Mouse (Mus musculus): ENCODE results near the gene Hoxc11.

Hoxc11 gene

GRCm38 (mm10) chr15:102936279-102936972 is 17.8 kb upstream of the Hoxc11 start, which contains the start of gene Hoxc12:
TSS of gene Hoxc12 (plus strand) at chr15:102936757.
- DNase-seq (ENCODE audit: low read depth, low spot score), result no peak

- DNase-seq (ENCODE audit: low read depth, low spot score), result no peak
Measured at GRCm38 (mm10) chr15:102937036-102937666, 17.1 kb upstream of the Hoxc11 start.

DNA sequence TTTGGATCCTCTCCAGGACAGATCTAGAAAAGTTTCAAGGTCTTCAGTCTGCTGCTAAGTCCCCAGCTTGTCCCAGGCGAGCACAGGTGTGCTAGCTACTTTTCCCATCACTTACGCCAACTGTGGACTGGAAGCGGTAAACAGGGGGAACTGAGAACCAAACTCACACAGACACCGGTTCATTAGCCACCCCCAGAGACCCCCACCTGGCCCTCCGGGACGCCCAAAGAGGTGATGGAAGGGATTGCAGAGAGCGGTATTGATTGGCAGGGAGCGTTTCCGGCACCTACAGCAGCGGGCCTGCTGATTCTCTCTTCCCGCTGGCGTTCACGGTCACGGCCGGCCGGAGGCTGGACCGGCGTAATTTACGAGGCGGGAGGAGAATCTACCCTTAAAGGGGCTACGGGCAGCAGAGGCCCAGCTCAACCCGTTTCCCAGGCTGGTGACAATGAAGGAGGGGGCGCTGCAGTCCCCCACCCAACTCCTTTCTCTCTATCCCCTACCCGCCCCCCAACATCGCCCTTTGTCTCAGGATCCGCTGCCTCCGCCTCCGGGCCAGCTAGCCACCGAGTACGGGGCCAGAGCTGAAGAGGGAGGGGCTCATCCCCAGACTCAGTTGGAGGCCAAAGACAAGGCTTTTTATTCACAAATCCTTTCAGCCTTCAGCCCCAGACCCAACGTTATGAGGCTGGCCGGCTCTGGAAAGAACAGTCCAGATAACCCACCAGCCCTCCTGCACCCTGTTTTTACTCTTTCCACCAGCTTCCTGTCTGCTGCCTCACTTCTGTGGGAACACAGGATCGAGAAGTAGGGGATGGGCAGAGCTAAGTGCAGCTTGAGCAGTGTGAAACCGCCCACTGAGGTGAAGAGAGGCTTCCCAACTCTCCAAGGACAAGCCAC is 14.7 kb upstream of the Hoxc11 start:
- no peak for DNase-seq (ENCODE audit: low read depth, low spot score)

GRCm38 (mm10) chr15:102942739-102943467 is 11.3 kb upstream of the Hoxc11 start:
- DNase-seq (ENCODE audit: low read depth, low spot score), result no peak

GRCm38 (mm10) chr15:102943468-102943813 is 10.8 kb upstream of the Hoxc11 start:
- no peak for DNase-seq (ENCODE audit: low read depth, low spot score)

DNA sequence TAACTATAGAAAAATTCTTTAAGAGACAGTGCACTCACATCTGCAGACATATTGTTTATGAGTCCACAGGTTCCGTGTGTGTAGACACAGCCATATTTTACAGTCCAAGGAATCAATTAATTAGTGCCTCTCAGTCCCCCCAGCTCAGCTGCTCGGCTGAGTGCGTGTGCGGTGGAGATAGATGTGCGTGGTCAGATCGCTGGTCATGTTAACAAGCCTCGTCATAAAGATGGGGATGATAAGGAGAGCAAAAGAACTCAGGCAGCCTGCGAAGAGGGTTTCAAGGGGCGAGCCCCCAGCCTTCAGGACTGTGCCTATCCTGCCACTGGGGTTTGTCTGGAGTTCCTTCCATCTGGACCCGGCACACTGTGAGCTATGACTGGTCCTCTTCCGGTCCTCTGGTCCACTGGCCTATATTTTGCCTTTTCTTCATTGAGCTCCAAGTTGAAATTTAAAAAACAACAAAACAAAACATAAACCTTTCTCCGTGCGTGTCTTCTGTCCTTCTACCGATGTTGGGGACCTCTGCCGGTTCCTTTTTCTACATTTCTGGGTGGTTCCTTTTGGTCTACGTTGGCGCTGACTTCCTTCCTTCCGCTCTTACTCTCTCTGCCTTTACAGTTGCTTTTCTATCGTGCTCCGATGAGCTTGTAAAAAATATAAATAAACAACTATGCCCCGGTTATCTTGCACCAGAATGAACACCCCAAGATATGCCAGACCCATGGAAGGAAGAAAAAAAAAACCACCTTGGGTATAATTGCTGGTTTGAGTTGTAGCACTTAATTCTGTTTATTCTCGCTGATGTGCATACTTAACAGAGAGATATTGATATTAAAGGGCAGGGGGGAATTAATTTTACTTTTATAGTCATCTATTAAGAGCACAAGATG is 8.8 kb upstream of the Hoxc11 start:
- DNase-seq (ENCODE audit: low read depth, low spot score), result no peak

- no peak for DNase-seq (ENCODE audit: low read depth, low spot score)
Measured at GRCm38 (mm10) chr15:102947276-102947675, 7.0 kb upstream of the Hoxc11 start.

DNA sequence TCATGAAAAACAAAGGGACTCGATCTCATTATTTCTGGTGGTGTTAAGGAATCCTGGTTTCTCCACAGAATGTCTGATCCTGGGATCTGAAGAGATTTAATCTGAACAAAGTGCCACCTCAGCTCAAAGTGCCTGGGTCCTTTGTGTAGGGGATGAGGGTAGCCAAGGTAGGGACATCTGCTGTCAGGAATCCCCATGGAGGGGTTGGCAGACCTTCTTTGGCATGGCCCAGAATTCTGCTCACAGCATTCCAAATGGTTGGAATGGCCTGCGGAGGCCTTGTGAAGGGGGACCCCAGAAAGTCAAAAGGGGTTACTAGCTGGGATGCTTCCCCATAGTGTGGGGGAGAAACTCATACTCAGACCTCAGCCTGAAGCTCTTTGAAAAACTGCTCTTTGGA is 5.4 kb upstream of the Hoxc11 start:
- no peak for DNase-seq (ENCODE audit: low read depth, low spot score)

DNA sequence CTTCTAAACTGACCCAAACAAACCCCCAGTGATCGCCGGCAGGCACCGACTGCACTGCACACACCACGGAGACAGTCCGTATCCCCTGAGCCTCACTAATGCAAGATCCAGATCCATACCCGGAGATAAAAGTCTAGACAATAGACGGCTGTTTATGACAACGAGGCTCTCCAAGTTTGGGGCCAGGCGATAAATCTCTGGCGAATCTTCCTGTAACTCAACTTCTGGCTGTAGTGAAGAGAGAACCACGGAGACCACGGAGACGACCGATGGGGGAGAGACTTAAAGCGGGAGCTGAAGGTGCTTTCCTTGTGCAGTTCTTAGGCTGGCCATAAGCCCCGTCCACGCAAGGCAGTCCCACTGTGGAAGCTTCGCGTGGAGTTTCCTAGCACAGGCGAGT is 4.5 kb upstream of the Hoxc11 start:
- no peak for DNase-seq (ENCODE audit: low read depth, low spot score)

DNA sequence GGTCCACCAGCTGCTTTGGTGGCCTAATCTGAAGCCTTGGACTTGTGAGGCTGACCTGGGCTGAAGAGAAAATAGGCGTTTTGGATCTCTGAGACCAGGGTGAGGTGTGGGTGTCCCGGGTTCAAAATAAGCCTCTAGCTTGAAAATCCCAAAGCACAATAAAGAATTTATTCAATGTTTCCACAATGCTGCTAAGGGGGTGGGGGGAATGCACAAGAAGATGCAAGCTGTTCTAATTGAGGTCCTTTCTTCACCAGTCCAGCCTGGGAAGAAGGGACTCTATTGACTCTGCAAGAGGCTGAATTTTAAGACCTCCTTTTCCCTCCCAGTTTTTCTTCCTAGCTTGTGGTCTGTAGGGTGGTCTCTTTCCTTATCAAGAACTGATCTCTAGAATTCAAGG is 3.4 kb upstream of the Hoxc11 start:
- DNase-seq (ENCODE audit: low read depth, low spot score), result no peak

DNA sequence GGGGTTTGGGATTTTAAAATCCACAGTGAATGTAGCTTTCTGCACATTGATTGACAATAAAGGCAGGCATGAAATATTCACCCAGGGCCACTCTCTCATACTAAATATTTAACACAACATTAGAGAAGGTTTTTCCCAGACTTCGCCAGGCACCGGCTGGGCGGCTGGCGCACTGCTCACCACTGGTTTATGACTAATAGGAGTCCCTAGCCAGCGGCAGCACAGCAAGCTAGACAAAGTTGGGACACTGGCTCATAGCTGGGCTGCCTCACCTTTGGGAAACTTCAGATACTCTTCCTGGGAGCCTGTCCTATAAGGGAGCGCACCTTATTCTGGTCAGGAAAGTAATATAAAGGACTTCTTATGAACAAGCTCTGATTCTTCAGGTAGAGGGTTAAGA is 666 bp upstream of the Hoxc11 start:
- DNase-seq (ENCODE audit: low read depth, low spot score), result no peak

DNA sequence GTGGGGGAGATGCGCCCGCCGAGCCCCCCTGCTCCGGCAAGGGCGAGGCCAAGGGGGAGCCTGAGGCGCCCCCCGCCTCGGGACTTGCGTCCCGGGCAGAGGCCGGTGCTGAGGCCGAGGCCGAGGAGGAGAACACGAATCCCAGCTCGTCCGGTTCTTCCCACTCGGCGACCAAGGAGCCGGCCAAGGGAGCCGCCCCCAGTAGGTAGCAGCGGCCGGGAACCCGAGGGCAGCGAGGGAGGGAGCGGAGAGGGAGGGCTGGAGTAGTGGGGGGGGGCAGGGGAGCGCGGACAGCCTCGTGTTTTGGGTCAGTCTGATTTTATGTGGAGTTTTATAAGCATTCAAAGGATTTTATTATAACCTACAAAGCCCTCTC is 768 bp downstream of the Hoxc11 start:
- no peak for DNase-seq (ENCODE audit: low read depth, low spot score)

DNA sequence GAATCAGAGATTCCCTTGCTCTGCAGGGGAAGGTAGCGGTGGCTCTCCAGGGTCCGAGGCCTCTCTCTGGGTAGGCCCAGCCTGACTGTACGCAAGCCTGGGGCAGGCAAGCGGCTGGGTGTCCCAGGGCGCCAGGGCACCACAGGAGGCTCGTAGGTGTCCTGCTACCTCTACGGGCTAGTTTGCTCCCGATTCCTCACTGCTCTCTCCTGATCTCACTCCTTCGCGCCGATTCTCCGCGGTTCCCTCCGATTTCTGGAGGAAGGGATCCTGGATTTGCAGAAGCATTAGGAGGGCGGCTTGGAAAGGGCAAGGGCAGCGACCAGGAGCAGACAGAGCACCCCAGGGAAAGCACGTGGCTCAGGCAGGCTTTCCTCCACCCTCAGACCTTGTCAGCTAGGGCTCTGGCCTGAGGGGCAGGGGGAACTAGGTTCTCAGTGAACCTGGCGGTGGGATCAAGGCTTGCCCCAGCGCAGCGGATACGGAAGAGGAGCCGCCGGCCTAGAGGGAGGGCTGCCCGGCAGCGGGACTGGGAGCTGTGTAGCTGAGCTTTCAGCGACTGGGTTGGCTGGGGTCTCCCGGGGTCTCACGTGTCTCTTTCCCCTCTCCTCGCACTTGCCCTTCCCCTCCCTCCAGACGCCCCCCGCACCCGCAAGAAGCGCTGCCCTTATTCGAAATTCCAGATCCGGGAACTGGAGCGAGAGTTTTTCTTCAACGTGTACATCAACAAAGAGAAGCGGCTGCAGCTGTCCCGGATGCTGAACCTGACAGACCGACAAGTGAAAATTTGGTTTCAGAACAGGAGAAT is 1.8 kb downstream of the Hoxc11 start:
- DNase-seq (ENCODE audit: low read depth, low spot score), result no peak

DNA sequence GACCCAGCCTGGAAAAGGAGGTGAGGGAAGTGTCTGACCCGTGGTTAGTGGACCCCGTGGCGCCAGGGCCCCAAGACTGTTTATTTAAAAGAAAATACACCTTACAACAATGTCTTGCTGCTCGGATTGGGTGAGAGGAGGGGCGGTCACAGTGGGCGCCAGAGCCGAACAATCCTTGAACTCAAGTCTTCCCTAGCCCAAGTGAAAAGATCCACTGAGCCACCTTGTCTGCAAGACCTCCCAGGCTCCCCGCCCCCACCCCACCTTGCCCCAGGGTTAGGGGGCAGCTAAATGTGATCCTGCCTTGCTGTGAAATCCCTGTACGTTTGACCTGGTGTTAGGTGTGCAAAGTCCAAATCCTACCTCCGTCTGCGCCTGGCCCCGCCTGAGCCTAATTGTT is 2.7 kb downstream of the Hoxc11 start:
- no peak for DNase-seq (ENCODE audit: low read depth, low spot score)

- DNase-seq (ENCODE audit: low read depth, low spot score), result no peak
Measured at GRCm38 (mm10) chr15:102959663-102960191, 5.5 kb downstream of the Hoxc11 start.

DNA sequence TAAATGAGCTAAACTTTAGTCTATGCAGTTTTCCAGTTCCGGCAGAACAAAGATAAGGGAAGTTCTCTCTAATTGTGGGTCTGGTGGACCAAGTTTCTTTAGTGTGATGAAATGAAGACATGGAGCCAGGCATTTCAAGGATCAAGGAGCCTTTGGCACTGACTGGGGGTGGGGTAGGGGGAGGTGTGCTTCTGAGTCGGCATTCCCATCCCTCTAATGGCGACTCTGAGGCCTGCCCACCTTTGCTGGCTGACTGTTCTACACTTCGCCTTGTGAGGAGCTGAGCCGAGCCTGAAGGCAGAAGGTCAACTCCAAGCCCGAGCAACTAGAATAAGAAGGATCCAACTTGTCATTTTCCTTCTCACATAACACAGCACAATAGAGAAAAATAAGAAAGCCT is 7.5 kb downstream of the Hoxc11 start:
- DNase-seq (ENCODE audit: low read depth, low spot score), result no peak

DNA sequence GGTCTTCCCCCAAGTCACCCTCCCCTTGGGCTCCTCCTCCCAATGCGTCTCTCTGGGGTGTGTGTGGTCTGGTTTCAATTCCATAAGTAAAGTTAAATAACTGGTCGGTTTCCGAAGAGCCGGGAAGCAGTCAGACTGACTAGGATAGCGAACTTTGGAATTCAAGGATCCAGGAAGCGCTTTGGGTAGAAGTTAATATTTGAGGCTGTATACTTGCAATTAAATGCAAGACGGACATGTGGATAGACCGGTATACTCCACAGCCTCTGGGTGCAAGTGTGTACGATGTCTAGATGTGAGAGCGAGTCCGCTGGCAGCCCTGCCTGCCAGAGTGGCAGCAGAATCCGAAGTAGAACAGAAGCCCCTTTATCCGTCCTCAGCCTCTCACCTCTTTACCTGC is 8.3 kb downstream of the Hoxc11 start:
- DNase-seq (ENCODE audit: low read depth, low spot score), result no peak

- DNase-seq (ENCODE audit: low read depth, low spot score), result no peak
Measured at GRCm38 (mm10) chr15:102963259-102963658, 9.0 kb downstream of the Hoxc11 start.

GRCm38 (mm10) chr15:102963671-102964640 is 9.7 kb downstream of the Hoxc11 start:
- no peak for DNase-seq (ENCODE audit: low read depth, low spot score)

Data from telencephalon, adult 2 months (tissue).